Mouse (Mus musculus): ENCODE data around the gene Esrrg. TPM values are rescaled to one million over a fixed set of nuclear protein-coding genes. Genes with fewer than 3 reads are reported as not detected.

Esrrg gene
- polyA plus RNA-seq, 1 experiment from 2014 or later = 2.2 TPM

- Histone ChIP-seq H3K9ac (replicated peaks; ENCODE audit: low read length) (no peak overlapping the region), H3K9me3 (replicated peaks; ENCODE audit: control insufficient read depth, low read length) (no peaks in the 10 kb centered on the region), H3K4me2 (ENCODE audit: low read depth, low read length) (no peak overlapping the region), H3K36me3 (replicated peaks; ENCODE audit: control insufficient read depth, insufficient read depth, low read depth, low read length) (no peaks in the 10 kb centered on the region), H3K27ac (replicated peaks; ENCODE audit: low read depth, low read length) (no peak overlapping the region), H3K4me1 (ENCODE audit: control insufficient read depth, insufficient read depth, low read length) (no peaks in the 10 kb centered on the region), H3K4me3 (ENCODE audit: low read depth, low read length) (no peak overlapping the region), H3K27me3 (ENCODE audit: control insufficient read depth, insufficient read depth, low read length) (no peaks in the 10 kb centered on the region)
- DNase-seq (ENCODE audit: low spot score) (no peak), ATAC-seq (replicated peaks; ENCODE audit: insufficient number of reproducible peaks, low FRiP score, low TSS enrichment, low read depth) (no peak)
- WGBS = 76% methylated on average over 7 of the region's 7 CpGs
Observed at GRCm38 (mm10) chr1:187938652-187939051, 330.1 kb downstream of the Esrrg start.

GRCm38 (mm10) chr1:187939078-187939477 lies 330.5 kb downstream of the Esrrg start:
- Histone ChIP-seq H3K27ac (replicated peaks; ENCODE audit: low read depth, low read length) (no peak overlapping the region), H3K4me3 (ENCODE audit: low read depth, low read length) (no peak overlapping the region), H3K9ac (replicated peaks; ENCODE audit: low read length) (no peak overlapping the region), H3K4me1 (ENCODE audit: control insufficient read depth, insufficient read depth, low read length) (no peaks in the 10 kb centered on the region), H3K4me2 (ENCODE audit: low read depth, low read length) (no peak overlapping the region), H3K36me3 (replicated peaks; ENCODE audit: control insufficient read depth, insufficient read depth, low read depth, low read length) (no peaks in the 10 kb centered on the region), H3K27me3 (ENCODE audit: control insufficient read depth, insufficient read depth, low read length) (no peaks in the 10 kb centered on the region), H3K9me3 (replicated peaks; ENCODE audit: control insufficient read depth, low read length) (no peaks in the 10 kb centered on the region)
- no peak for ATAC-seq (replicated peaks; ENCODE audit: insufficient number of reproducible peaks, low FRiP score, low TSS enrichment, low read depth)
- WGBS = 27% methylated on average over 4 of the region's 4 CpGs
- no peak for DNase-seq (ENCODE audit: low spot score)

GRCm38 (mm10) chr1:187951506-187951905 lies 342.9 kb downstream of the Esrrg start:
- no peak overlapping the region for H3K4me2 ChIP-seq (ENCODE audit: low read depth, low read length)
- no peaks in the 10 kb centered on the region for H3K27me3 ChIP-seq (ENCODE audit: control insufficient read depth, insufficient read depth, low read length)
- no peak for DNase-seq (ENCODE audit: low spot score)
- H3K36me3 ChIP-seq (replicated peaks; ENCODE audit: control insufficient read depth, insufficient read depth, low read depth, low read length) = no peaks in the 10 kb centered on the region
- H3K9ac ChIP-seq (replicated peaks; ENCODE audit: low read length) = no peak overlapping the region
- WGBS = 49% methylated on average over 3 of the region's 3 CpGs
- no peak overlapping the region for H3K27ac ChIP-seq (replicated peaks; ENCODE audit: low read depth, low read length)
- no peaks in the 10 kb centered on the region for H3K9me3 ChIP-seq (replicated peaks; ENCODE audit: control insufficient read depth, low read length)
- no peaks in the 10 kb centered on the region for H3K4me1 ChIP-seq (ENCODE audit: control insufficient read depth, insufficient read depth, low read length)
- no peak overlapping the region for H3K4me3 ChIP-seq (ENCODE audit: low read depth, low read length)
- no peak for ATAC-seq (replicated peaks; ENCODE audit: insufficient number of reproducible peaks, low FRiP score, low TSS enrichment, low read depth)

GRCm38 (mm10) chr1:187956702-187957101 lies 348.1 kb downstream of the Esrrg start:
- Histone ChIP-seq H3K36me3 (replicated peaks; ENCODE audit: control insufficient read depth, insufficient read depth, low read depth, low read length) (no peaks in the 10 kb centered on the region), H3K27ac (replicated peaks; ENCODE audit: low read depth, low read length) (no peak overlapping the region), H3K4me1 (ENCODE audit: control insufficient read depth, insufficient read depth, low read length) (no peaks in the 10 kb centered on the region), H3K27me3 (ENCODE audit: control insufficient read depth, insufficient read depth, low read length) (no peaks in the 10 kb centered on the region), H3K9me3 (replicated peaks; ENCODE audit: control insufficient read depth, low read length) (no peaks in the 10 kb centered on the region), H3K4me2 (ENCODE audit: low read depth, low read length) (no peak overlapping the region), H3K9ac (replicated peaks; ENCODE audit: low read length) (no peak overlapping the region), H3K4me3 (ENCODE audit: low read depth, low read length) (no peak overlapping the region)
- ATAC-seq (replicated peaks; ENCODE audit: insufficient number of reproducible peaks, low FRiP score, low TSS enrichment, low read depth) (no peak), DNase-seq (ENCODE audit: low spot score) (no peak)
- WGBS = 91% methylated on average over 2 of the region's 2 CpGs

- 83% methylated on average over 9 of the region's 9 CpGs for WGBS
- H3K27me3 ChIP-seq (ENCODE audit: control insufficient read depth, insufficient read depth, low read length) = no peaks in the 10 kb centered on the region
- H3K9ac ChIP-seq (replicated peaks; ENCODE audit: low read length) = no peak overlapping the region
- no peak overlapping the region for H3K27ac ChIP-seq (replicated peaks; ENCODE audit: low read depth, low read length)
- no peaks in the 10 kb centered on the region for H3K9me3 ChIP-seq (replicated peaks; ENCODE audit: control insufficient read depth, low read length)
- no peaks in the 10 kb centered on the region for H3K4me1 ChIP-seq (ENCODE audit: control insufficient read depth, insufficient read depth, low read length)
- no peak for DNase-seq (ENCODE audit: low spot score)
- H3K4me2 ChIP-seq (ENCODE audit: low read depth, low read length) = no peak overlapping the region
- H3K4me3 ChIP-seq (ENCODE audit: low read depth, low read length) = no peak overlapping the region
- ATAC-seq (replicated peaks; ENCODE audit: insufficient number of reproducible peaks, low FRiP score, low TSS enrichment, low read depth) = no peak
- H3K36me3 ChIP-seq (replicated peaks; ENCODE audit: control insufficient read depth, insufficient read depth, low read depth, low read length) = no peaks in the 10 kb centered on the region
Observed at GRCm38 (mm10) chr1:187959192-187959591, 350.6 kb downstream of the Esrrg start.

- H3K27me3 ChIP-seq (ENCODE audit: control insufficient read depth, insufficient read depth, low read length) = no peaks in the 10 kb centered on the region
- DNase-seq (ENCODE audit: low spot score) = no peak
- no peak overlapping the region for H3K9ac ChIP-seq (replicated peaks; ENCODE audit: low read length)
- no peaks in the 10 kb centered on the region for H3K36me3 ChIP-seq (replicated peaks; ENCODE audit: control insufficient read depth, insufficient read depth, low read depth, low read length)
- H3K4me2 ChIP-seq (ENCODE audit: low read depth, low read length) = no peak overlapping the region
- no peaks in the 10 kb centered on the region for H3K4me1 ChIP-seq (ENCODE audit: control insufficient read depth, insufficient read depth, low read length)
- H3K4me3 ChIP-seq (ENCODE audit: low read depth, low read length) = no peak overlapping the region
- no peak for ATAC-seq (replicated peaks; ENCODE audit: insufficient number of reproducible peaks, low FRiP score, low TSS enrichment, low read depth)
- WGBS = 90% methylated on average over 5 of the region's 5 CpGs
- no peak overlapping the region for H3K27ac ChIP-seq (replicated peaks; ENCODE audit: low read depth, low read length)
- H3K9me3 ChIP-seq (replicated peaks; ENCODE audit: control insufficient read depth, low read length) = no peaks in the 10 kb centered on the region
Observed at GRCm38 (mm10) chr1:187961452-187961851, 352.9 kb downstream of the Esrrg start.

GRCm38 (mm10) chr1:187964829-187965760 lies 356.5 kb downstream of the Esrrg start:
- Histone ChIP-seq H3K4me2 (ENCODE audit: low read depth, low read length) (no peak overlapping the region), H3K36me3 (replicated peaks; ENCODE audit: control insufficient read depth, insufficient read depth, low read depth, low read length) (no peaks in the 10 kb centered on the region), H3K4me3 (ENCODE audit: low read depth, low read length) (no peak overlapping the region), H3K9ac (replicated peaks; ENCODE audit: low read length) (no peak overlapping the region), H3K27ac (replicated peaks; ENCODE audit: low read depth, low read length) (no peak overlapping the region), H3K27me3 (ENCODE audit: control insufficient read depth, insufficient read depth, low read length) (no peaks in the 10 kb centered on the region), H3K4me1 (ENCODE audit: control insufficient read depth, insufficient read depth, low read length) (no peaks in the 10 kb centered on the region), H3K9me3 (replicated peaks; ENCODE audit: control insufficient read depth, low read length) (no peaks in the 10 kb centered on the region)
- no peak for ATAC-seq (replicated peaks; ENCODE audit: insufficient number of reproducible peaks, low FRiP score, low TSS enrichment, low read depth)
- WGBS = 53% methylated on average over 18 of the region's 18 CpGs
- DNase-seq (ENCODE audit: low spot score) = no peak

GRCm38 (mm10) chr1:187965921-187966320 lies 357.3 kb downstream of the Esrrg start:
- Histone ChIP-seq H3K9me3 (replicated peaks; ENCODE audit: control insufficient read depth, low read length) (no peaks in the 10 kb centered on the region), H3K4me1 (ENCODE audit: control insufficient read depth, insufficient read depth, low read length) (no peaks in the 10 kb centered on the region), H3K27me3 (ENCODE audit: control insufficient read depth, insufficient read depth, low read length) (no peaks in the 10 kb centered on the region), H3K4me3 (ENCODE audit: low read depth, low read length) (no peak overlapping the region), H3K9ac (replicated peaks; ENCODE audit: low read length) (no peak overlapping the region), H3K4me2 (ENCODE audit: low read depth, low read length) (no peak overlapping the region), H3K36me3 (replicated peaks; ENCODE audit: control insufficient read depth, insufficient read depth, low read depth, low read length) (no peaks in the 10 kb centered on the region), H3K27ac (replicated peaks; ENCODE audit: low read depth, low read length) (no peak overlapping the region)
- WGBS = 37% methylated on average over 6 of the region's 6 CpGs
- DNase-seq (ENCODE audit: low spot score) (no peak), ATAC-seq (replicated peaks; ENCODE audit: insufficient number of reproducible peaks, low FRiP score, low TSS enrichment, low read depth) (no peak)
